Mouse (Mus musculus) kidney, adult 2 months (tissue): ENCODE measurements around the gene Hist1h3d.

ENCODE experiments used
- CTCF ChIP-seq: fragments of 200-500 bp; conservative IDR thresholded peaks from 2 replicates; pipeline ENCODE4 v1.5.1; 2011; ENCODE audit warnings: low read depth, mild to moderate bottlenecking, control low read depth, low read length, moderate library complexity, mixed read lengths; ENCODE audit not compliant: insufficient read depth, insufficient read length
- POLR2A ChIP-seq: fragments of 200-500 bp; IDR thresholded peaks from one replicate; pipeline ENCODE4 v1.6.1; 2011; ENCODE audit warnings: low read depth, low read length, control low read depth

DNA sequence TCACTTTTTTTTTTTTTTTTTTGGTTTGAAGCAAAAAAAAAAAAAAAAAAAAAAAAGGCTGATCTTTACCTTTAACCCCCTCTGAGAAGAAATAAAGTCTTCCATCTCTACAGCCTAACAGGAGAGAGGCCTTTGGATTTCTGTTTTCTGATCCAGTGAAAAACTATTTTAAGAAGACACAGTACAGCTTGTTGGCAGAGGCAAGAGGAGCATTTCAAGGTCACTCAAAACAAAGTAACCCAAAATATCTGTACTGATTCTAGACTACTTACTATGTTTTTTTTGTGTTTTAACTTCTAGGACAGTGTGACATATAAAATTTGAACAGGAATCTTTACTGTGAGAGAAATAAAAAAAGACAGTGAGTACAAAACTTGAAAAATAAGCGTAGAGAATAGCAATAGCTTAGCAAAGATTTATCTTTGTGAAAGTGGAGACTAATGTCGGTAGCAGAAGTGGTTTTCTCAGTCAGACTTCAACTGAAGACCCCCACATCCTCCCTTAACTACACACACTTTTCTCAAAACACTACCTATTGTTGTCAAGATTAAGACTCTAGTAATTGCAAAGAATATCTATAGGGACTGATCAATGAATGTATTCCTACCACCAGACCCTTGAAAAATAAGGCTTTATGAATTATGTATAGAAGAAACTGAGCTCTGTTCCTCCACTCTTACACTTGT, 45.9 kb upstream of the Hist1h3d start:
- TF ChIP-seq CTCF (no peak), POLR2A (no peak)
